Mouse (Mus musculus): ENCODE data around the gene Gabrd.
"Not testable (repeated sequence)": the region's sequence is repeated elsewhere in the genome, so short reads cannot be mapped to it uniquely, and the experiment has no call there.

Gabrd gene

DNA sequence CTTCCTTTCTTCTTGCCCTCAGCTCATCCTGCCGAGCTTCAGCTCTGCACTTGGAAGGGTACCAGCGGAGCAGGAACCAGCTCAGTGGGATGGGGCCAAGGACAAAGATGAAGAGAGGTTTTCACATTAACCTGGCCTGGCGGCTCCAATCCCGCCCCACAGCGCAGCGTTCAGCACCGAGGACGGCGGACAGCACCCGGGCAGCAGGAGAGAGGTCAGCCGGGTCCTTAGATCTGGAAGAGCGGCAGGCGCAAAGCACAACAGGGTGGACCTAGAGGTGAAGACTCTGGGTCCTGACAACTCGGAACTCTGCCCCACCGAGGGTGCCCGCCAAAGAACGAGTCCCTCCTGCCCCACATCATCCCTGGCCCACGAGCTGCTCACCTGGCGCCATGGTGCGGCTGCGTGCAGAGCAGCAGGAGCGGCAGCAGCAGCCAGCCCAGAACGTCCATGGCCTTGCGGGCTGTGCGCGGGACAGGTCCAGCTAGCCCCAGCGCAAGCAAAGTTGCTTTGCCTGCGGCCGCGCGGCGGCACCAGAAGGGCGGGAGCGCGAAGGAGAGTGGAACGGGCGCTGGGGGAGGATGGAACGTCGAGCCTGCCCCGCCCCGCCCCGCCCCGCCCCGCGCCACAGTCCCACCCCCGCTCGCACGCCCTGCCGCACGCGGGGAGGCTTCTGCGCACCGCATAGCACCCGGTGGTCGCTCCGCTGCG lies at the start of gene Gabrd:
Gene Gabrd (minus strand): TSS at position 602 of the 711 bp plus-strand sequence.
- peak in 1 of 2 experiments; percentile 23 for DNase-seq (ENCODE audit: low spot score in 2 of 2)

DNA sequence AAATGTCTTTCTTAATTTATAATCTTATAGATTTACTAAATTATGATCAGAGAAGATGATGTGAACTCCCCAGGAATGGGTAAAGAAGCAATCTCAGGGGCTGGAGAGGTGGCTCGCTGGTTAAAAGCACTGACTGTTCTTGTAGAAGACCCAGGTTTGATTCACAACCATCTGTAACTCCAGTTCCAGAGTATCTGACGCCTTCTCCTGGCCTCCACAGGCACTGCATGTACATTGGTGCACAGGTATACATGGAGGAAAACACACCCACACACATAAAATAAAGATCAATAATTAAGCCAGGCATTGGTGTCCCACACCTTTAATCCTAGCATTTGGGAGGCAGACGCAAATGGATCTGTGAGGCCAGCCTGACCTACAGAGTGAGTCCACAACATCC lies 44.9 kb upstream of the Gabrd start:
- no peak for DNase-seq (ENCODE audit: low spot score in 2 of 2)

DNA sequence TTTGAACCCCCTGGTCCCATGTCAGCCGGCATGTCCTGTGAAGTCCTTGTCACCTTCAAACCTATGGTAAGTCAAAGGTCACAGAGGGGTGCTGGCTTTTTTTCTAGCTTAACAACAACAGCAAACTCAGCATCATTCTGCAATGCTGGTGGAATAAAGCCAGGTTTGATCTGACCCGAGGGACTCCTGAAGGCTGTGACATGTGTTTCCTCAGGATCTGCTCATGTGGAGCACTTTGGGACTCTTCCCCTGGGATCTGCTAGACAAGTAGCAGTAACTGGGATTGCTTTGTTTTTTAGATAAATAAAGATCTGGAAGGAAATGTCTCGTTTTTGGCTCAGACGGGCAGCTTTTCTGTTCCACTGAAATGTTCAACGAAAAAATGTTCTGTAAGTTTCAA lies 36.1 kb upstream of the Gabrd start:
- no peak for DNase-seq (ENCODE audit: low spot score in 2 of 2)

DNA sequence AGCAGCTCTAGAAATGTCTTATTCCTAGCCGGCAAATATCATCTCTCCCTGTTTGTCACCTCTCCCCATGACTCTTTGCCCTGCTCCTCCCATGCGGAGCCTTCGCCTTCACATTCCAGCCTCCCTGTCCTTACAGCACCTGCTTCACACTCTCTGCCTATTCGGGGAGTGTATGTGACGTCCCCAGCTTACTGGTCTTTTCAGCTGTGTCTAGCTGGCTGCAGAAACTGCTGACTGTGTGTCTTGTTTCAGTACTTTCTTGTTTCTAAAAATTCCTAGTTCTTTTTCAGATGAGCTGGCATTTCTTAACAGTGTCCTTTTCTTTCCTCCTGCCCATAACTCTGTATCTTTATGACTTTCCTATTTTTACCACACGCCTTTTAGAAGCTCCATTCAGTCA lies 34.4 kb upstream of the Gabrd start:
- DNase-seq (ENCODE audit: low spot score in 2 of 2), result no peak

DNA sequence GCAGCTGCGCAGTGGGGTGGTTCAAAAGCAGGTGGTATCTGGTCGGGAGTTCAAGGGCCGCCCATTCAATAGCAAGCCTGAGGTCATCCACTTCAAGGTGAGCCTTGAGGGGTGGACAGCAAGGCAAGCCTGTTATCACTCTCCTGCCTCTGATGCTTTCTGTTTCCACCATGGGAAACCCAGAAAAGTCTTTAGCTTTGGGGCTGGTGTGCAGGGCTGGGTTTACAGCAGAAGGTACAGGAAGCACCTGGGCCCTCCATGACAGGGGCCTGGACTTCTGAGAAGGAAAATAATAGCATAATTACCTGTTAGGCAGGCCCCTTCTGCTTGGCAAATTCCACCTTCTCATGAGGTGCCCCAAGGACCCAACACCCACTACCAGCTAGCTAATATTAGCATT lies 31.3 kb upstream of the Gabrd start:
- DNase-seq (ENCODE audit: low spot score in 2 of 2), result no peak

DNA sequence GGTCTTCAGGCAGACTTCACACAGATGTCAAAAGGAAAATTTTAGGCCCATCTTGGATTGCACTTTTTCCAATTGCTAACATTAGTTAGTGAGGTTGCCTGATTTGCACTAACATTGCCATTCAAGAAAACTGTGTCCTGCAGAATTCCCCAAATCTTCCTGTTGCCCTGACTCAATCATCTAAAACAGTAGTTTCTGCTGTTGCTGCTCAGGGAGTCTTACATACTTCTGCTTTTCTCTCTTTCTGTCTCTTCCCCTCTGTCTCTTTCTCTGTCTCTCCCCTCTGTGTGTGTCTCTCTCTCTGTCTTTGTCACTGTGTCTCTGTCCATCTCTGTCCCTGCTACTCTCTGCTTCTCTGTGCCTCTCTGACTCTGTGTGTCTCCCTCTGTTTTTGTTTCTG lies 30.5 kb upstream of the Gabrd start:
- DNase-seq (ENCODE audit: low spot score in 2 of 2), result no peak

DNA sequence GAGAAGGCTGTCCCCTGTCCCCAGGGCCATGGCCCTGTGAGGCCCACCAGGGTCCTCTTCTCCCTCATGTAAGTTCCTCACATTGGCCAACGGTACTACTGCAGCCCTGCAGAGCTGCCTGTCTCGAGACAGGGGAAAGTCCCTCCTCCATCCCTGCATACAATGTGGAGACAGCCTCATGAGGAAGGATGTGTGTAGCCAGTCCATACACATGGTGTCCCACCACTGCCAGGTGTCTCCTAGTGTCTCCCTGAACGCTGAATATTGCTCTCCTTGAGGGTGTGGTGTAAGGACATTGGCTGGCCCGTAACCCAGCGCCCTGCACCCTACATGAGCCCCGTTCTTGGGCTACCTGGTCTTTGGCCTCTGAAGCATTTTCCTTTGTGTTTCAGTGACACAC lies 28.4 kb upstream of the Gabrd start:
- DNase-seq (ENCODE audit: low spot score in 2 of 2), result no peak

DNA sequence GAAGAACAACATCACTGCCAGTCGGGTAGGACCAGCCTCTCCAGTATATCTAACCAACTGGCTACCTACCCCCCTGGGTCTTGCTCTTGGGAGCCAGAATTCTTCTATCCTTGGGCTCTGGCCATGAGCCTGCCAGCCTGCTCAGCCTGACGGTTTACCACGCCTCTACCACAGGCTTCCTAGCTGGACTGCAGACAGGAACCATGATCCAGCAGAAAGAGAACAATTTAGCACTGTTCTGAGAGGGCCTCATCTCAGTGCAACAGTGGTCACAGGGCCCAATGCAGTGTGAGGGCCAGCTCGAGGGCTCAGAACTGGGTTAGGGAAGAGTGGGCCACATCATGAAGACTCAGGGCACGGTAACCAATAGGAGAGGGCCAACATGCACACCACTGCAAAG lies 26.1 kb upstream of the Gabrd start:
- DNase-seq (ENCODE audit: low spot score in 2 of 2), result no peak

DNA sequence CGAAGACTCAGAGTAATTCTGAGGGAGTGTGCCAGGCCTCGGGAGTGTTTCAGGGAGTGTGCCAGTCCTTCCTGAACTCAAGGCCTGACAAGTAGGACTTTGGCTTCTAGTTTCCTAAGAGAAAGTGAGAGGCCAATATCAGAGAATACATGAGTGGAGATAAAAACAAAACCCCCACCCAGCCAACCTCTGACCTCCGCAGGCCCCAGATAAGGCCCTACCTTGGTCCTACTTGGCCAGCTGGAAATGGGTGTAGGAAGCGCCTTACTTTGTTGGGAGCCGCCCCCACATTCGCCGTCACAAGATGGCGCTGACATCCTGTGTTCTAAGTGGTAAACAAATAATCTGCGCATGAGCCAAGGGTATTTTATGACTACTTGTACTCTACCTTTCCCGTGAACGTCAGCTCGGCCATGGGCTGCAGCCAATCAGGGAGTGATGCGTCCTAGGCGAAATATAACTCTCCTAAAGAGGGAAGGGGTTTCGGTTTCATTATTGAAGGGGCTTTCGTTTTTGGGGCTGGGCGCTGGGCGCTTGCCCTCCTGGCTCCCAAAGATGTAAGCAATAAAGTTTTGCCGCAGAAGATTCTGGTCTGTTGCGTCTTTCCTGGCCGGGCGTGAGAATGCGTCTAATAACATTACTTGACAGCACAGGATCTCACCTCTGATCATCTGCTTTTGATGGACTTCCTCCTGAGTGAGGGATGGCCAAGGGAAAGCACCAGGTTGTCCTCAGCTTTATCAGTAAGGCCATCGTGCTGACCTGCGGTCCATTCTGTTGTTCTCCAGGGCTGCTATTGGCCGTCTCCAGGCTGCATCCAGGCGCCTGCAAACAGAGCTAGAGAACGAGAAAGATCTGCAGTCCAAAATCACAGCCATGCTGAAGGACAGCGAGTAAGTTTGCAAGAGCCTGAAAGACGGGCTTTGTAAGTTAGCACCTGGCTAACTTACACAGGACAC lies 23.8 kb upstream of the Gabrd start:
- DNase-seq (ENCODE audit: low spot score in 2 of 2), result not testable (repeated sequence)

DNA sequence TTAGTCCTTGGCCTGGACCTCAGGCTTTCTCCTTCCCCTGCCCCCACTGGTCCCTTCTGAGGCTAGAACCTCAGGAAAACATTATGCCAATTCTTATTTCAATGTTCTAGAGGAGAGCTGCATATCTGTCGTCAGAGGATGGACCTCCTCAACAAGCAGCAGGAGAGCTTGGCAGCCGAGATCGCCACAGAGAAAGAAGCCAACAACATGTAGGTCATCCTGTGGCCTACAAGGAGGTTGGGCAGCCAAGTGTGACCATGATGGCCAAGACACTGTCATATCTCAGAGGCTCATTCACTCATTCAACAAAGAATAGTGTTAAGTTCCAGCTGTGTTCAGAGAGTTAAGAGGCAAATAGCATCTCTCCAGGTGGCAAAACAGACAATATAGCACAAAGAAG lies 22.2 kb upstream of the Gabrd start:
- no peak for DNase-seq (ENCODE audit: low spot score in 2 of 2)

DNA sequence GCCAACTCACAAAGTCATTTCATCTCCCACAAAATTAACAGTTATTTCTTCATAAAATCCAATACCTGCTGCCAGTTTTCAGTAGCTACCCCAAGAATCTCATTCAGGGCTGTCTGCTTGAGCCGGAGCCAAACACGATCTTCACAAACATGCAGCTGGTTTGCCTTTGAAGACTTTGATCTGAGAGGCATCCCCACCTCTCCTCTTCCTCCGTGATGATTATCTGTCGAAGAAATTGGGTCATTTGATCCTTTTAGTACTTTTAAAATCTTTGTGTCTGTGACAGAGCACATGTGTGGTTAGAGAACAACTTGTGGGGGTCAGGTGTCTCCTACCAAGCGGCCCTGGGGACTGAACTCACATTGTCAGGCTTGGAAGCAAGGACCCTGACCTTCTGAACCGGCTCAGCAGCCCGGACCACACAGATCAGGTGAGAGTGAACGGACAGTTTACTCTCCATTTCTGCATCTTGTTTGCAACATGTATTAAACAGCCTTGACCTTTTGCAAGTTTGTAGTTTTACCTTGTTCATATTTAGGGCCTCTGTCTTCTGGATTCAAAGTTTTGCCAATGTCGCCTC lies 16.8 kb upstream of the Gabrd start:
- no peak for DNase-seq (ENCODE audit: low spot score in 2 of 2)

DNA sequence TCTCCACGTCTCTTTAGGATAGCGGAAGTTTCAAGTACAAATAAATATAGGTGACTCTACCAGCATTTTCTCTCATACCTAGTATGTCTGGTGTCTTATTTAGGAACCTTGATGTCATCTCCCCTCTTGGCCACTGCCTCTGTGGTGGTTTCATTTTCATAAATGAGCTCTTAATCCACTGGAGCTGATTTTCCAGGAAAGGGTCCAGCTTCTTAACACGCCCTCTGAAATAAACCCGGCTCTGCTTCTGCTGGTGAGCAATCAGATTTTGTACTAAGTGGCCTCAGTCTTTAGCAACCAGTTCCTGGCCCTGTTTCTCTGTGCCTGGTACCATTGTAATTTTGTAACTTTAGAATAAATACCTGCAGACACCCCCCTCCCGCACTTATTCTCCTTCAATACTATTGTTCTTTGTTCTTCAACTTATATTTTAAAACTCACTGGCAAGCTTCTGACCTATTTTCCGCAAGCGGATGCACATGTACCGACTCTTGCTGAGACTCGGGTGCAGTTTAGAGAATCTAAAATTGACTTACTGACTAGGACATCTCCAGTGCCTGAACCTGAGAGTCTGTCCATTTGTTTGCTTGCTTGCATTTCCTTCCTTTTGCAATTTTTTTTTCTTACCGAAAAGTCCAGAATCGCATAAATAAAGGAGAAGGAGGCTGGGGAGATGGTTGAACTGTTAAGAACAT lies 15.9 kb upstream of the Gabrd start:
- no peak for DNase-seq (ENCODE audit: low spot score in 2 of 2)

DNA sequence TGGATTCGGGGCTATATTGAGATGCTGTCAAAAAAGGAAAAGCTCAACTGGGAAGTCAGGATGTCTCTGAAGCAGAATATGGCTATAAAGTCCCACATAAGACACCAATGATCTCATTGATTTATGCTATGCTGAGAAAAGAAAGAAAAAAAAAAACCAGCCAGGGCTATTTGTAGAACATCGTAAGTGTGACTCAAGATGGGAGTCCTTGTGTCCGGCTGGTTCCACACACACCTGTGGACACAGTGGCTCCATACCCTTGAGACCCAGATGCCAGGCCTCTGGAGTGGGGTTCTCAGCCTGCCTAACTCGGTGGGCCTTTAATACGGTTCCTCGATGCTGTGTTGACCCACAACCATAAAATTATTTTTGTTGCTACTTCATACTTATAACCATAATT lies 14.2 kb upstream of the Gabrd start:
- DNase-seq (ENCODE audit: low spot score in 2 of 2), result no peak

DNA sequence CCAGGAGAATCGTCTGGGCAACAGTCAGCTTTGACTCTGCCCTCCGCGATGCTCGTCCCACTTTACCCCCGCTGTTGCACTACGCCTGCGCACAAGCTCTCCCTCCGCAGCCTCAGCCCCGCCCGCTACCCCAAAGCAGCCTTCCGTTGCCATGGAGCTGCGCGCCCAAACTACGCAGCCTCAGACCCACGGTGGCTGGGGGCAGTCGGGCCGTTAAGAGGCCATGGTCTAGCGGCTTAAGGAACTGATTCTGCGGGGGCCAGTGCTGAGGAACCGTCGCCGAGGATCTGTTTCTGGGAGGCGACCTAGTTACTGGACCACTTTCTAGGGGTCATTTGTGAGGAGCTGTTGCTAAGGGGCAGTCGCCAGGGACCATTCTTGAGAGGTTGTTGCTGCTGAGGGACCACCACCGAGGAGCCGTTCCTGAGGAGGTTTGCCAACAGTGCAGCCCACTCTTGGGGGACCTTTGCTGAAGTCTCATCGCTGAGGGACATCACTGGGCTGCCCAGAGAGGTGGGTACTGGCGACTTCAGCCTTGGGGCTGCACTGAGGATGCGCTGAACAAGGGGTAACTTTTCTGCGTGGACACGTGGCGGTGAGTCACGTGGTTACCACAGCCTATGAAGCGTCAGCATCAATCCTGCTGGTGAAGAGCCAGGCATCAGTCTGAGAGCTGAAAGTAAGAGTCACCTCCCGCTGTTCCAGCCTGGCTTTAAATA lies 11.3 kb upstream of the Gabrd start, which contains the start of gene Cfap74:
Gene Cfap74 (plus strand): TSS at position 133 of the 719 bp plus-strand sequence.
- DNase-seq (ENCODE audit: low spot score in 2 of 2), result peak; percentile 65 to 83

DNA sequence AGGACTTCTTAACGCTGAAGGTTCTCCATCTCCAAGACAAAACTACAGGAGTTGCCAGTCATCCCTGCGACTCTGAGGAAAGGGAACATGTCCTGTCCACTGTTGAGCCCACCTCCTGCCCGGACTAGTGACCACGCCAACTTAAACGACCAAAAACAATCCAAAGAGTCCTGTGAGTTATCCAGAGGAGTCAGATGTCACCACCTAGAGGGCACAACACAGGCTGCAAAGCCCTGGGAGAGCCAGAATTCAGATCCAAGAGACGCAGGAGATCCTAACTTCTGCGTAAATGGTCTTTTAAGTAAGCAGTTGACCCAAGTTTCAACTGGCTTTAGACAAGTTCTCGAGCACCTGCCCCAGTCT lies 10.8 kb upstream of the Gabrd start:
- DNase-seq (ENCODE audit: low spot score in 2 of 2), result no peak

DNA sequence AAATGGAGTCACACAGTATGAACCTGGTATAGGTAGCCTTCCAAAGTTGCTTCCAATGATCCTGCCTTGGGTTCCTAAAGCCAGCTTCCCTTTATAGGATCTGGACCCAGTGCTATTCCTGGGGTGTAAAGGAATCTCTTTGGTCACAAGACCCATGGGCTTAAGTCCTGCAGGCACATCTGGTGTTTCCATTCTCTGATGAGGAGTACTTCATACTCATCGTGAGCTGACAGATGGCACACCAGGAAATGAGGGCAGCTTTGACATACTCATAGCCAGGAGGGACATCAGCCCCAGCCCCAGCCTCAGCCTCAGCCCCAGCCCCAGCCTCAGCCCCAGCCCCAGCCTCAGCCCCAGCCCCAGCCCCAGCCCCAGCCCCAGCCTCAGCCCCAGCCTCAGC lies 4.6 kb upstream of the Gabrd start:
- DNase-seq (ENCODE audit: low spot score in 2 of 2), result no peak

DNA sequence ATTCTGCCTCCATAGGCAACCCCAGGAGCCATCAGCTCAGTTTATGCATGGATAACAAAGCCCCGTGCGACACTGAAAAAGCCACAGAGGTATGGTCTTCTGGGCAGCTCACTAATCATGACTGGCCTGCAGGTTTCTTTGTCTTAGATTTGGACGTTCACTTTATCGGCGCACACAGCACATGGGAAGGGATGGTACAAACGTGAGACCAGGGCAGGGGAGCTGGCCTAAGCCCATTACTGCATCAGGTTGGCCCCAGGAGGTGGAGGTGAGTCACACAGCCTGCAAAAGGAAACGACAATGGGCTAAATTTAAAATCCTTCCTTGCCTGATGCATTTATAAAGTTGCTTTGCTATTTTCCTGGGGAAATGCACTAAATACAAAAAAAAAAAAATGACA lies 3.2 kb upstream of the Gabrd start:
- no peak for DNase-seq (ENCODE audit: low spot score in 2 of 2)

DNA sequence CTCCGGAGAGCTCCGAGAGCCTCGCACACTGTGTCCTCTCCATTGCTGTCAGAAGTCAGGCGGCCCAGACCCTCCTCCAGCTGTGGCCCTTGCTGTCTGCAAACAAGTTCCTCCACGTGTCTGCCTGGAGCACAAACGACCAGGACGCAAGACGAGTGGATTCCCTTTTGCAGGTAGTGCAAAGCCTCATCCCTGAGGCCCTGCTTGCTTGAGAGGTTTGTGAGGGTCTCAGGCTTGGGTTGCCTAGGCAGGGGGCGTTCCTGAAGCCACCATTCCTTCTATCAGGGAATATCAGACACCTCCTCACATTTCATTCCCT lies 269 bp upstream of the Gabrd start:
- no peak for DNase-seq (ENCODE audit: low spot score in 2 of 2)

DNA sequence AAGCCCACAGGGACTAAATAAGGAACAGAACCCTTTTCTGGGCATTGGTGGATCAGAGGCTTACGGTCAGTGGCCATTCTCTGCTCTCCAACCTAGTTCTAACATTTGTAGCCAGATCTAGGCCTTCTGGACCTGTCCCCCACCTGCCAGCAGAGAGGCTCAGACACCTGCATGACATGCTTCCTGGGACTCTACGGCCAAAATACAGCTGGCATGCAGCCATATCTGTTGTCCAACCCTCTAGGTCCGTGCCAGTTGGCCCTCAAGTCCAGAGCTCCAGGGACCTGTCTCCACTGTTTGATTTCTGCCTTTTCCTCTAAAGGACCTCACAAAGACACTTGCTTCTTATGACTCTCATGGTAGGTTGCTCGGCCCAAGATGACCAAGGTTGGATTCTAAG lies 1.2 kb downstream of the Gabrd start:
- DNase-seq (ENCODE audit: low spot score in 2 of 2), result no peak

DNA sequence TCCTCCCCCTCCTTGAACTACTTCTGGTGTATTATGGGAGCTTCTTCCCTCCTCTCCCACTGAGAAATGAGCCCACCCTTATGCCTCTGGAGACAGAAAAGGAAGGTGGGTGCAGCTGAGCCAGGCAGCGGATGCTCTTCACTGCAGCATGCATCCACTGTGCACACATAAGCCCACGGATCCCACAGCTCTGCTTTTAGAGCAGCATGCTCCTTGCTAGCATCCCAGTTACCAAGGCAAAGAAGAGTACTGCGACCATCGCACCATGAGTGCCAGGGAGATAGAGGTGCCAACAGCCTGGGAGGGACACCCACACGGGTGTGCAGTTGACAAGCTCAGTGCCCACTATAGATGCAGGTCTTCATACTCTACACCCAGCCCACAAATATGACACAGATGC lies 2.4 kb downstream of the Gabrd start:
- DNase-seq (ENCODE audit: low spot score in 2 of 2), result peak in 1 of 2 experiments; percentile 62

DNA sequence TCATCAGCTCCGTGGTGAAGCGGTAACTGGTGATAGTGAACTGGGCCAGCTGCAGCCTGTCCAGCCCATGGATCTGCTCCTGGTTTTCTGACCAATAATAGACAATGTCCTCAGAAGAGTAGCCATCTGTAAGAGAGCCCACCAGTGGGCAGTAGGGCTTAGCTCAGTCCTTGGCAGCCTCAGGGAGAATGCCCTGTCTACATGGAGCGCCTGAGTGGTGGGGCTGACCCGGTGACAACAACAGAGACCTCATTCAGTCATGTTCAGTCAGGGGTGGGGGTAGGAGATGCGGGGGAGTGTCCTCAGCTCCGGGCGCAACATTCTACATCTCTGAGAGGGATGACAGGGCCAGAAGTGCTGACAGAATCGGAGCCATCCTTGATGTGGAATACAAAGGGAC lies 10.7 kb downstream of the Gabrd start:
- DNase-seq (ENCODE audit: low spot score in 2 of 2), result no peak

DNA sequence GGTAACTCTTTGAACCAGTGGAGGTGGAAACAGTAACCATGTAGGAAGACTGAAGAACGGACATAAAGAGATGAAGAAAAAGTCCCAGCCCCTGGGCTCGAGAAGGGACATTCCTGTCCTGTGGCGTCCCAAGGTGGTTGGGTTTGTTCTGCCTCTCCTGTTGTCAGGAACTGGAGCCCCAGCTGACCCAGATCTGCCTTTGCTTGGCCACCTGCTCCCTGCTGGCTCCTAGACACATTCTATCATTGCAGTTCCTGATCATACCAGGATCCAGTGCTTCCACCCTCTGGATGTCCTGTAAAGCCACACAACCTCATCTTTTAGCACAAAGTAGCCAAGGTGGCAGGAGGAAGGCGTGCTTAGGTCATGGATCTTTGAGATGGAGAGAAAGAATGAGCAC lies 14.6 kb downstream of the Gabrd start:
- no peak for DNase-seq (ENCODE audit: low spot score in 2 of 2)
